10 mouse cellular contexts compared by ENCODE assay signal in genomic region chr13:28786629-28787330, GRCm38 (mm10).
DNase-seq lines count a peak whose midpoint lies in the region; ATAC-seq and TF ChIP-seq lines count a peak whose summit lies in the region.
"Had no signal": no experiment of that assay in that cellular context is flagged by ENCODE, and none has a peak within 500 bp of the region (broad histone marks: within the 10 kb centered on the region; RNA-seq: fewer than 3 reads in every experiment).

No protein-coding gene starts in this region.

- H3K4me3 ChIP-seq in lung, embryonic 14.5 days (ENCODE audit: low read depth, low read length): no peak overlapping the region
- no peak overlapping the region for H3K4me3 ChIP-seq in forebrain, embryonic 11.5 days (ENCODE audit: low read depth, low read length)
- H3K4me3 ChIP-seq in kidney, postnatal 0 days (replicated peaks; ENCODE audit: low read depth, low read length): no peak overlapping the region
- H3K4me3 ChIP-seq in neural tube, embryonic 13.5 days: no peak overlapping the region

- H3K36me3 ChIP-seq in lung, embryonic 14.5 days (ENCODE audit: insufficient read depth): no peaks in the 10 kb centered on the region
- H3K36me3 ChIP-seq in forebrain, embryonic 11.5 days (ENCODE audit: control insufficient read depth, insufficient read depth, low read length): no peaks in the 10 kb centered on the region
- no peaks in the 10 kb centered on the region for H3K36me3 ChIP-seq in kidney, postnatal 0 days (ENCODE audit: insufficient read depth, low read length)
- H3K36me3 ChIP-seq in neural tube, embryonic 13.5 days: no peaks in the 10 kb centered on the region

- H3K9me3 ChIP-seq in lung, embryonic 14.5 days (ENCODE audit: low read depth, low read length): no peaks in the 10 kb centered on the region
- no peaks in the 10 kb centered on the region for H3K9me3 ChIP-seq in forebrain, embryonic 11.5 days (ENCODE audit: control insufficient read depth, low read length)
- H3K9me3 ChIP-seq in kidney, postnatal 0 days (replicated peaks; ENCODE audit: low read length): no peaks in the 10 kb centered on the region
- H3K9me3 ChIP-seq in neural tube, embryonic 13.5 days: no peaks in the 10 kb centered on the region

- intact Hi-C loops in left cerebral cortex, postnatal 14 days (cut with DNase I): no loop called here

- H3K27me3 ChIP-seq in lung, embryonic 14.5 days (ENCODE audit: insufficient read depth, low read length): no peaks in the 10 kb centered on the region
- no peaks in the 10 kb centered on the region for H3K27me3 ChIP-seq in forebrain, embryonic 11.5 days (ENCODE audit: control insufficient read depth, insufficient read depth, low read length)
- no peaks in the 10 kb centered on the region for H3K27me3 ChIP-seq in kidney, postnatal 0 days (ENCODE audit: insufficient read depth, low read length)
- H3K27me3 ChIP-seq in neural tube, embryonic 13.5 days: no peaks in the 10 kb centered on the region

- DNase-seq in lung, embryonic 14.5 days: peak; percentile 79
- DNase-seq in lung, postnatal 36 days: no peak
- DNase-seq in forebrain, embryonic 11.5 days (ENCODE audit: low spot score): no peak
- no peak for DNase-seq in kidney, postnatal 0 days (ENCODE audit: low spot score)
- DNase-seq in retina, postnatal 1 day: no peak
- DNase-seq in c-Kit-positive CD71-positive TER-119-positive erythroid progenitor cells, embryonic 14.5 days (ENCODE audit: low spot score): no peak
- DNase-seq in left cerebral cortex, postnatal 14 days (ENCODE audit: low spot score in 2 of 2): no peak
- DNase-seq: gastrocnemius, postnatal 14 days had no signal

- peak overlapping the region; percentile 16 for H3K27ac ChIP-seq in lung, embryonic 14.5 days (ENCODE audit: low read depth)
- H3K27ac ChIP-seq in forebrain, embryonic 11.5 days (ENCODE audit: low read depth, low read length): peak overlapping the region; percentile 68
- 0 out of 2 replicates have a peak overlapping the region, but pooled peaks have one; percentile 54 for H3K27ac ChIP-seq in kidney, postnatal 0 days
- peak overlapping the region; percentile 81 for H3K27ac ChIP-seq in neural tube, embryonic 13.5 days (replicated peaks)
- H3K27ac ChIP-seq: liver, embryonic 14.5 days had no signal

- WGBS in lung, embryonic 14.5 days: 25% methylated on average over 9 of the region's 9 CpGs
- 18% methylated on average over 9 of the region's 9 CpGs for WGBS in forebrain, embryonic 11.5 days
- 25% methylated on average over 9 of the region's 9 CpGs for WGBS in kidney, postnatal 0 days
- 24% methylated on average over 9 of the region's 9 CpGs for WGBS in neural tube, embryonic 13.5 days

- no peak for TF ChIP-seq CTCF in lung, embryonic 14.5 days (IDR thresholded peaks at IDR 0.05; ENCODE audit: low read depth)
- TF ChIP-seq CTCF in kidney, postnatal 0 days (IDR thresholded peaks at IDR 0.05; ENCODE audit: low read depth): no peak

- peak overlapping the region; percentile 37 for H3K4me2 ChIP-seq in lung, embryonic 14.5 days
- no peak overlapping the region for H3K4me2 ChIP-seq in forebrain, embryonic 11.5 days (ENCODE audit: low read depth, low read length, severe bottlenecking)
- H3K4me2 ChIP-seq in kidney, postnatal 0 days (ENCODE audit: low read length): peak overlapping the region; percentile 27
- peak overlapping the region; percentile 3 for H3K4me2 ChIP-seq in neural tube, embryonic 13.5 days

- no peak overlapping the region for H3K9ac ChIP-seq in lung, embryonic 14.5 days
- no peak overlapping the region for H3K9ac ChIP-seq in forebrain, embryonic 11.5 days (ENCODE audit: low read length)
- H3K9ac ChIP-seq in kidney, postnatal 0 days (ENCODE audit: low read depth, low read length): no peak overlapping the region
- 0 out of 2 replicates have a peak overlapping the region, but pooled peaks have one; percentile 13 for H3K9ac ChIP-seq in neural tube, embryonic 13.5 days
- H3K9ac ChIP-seq: liver, embryonic 14.5 days had no signal

- peak; percentile 55 for ATAC-seq in lung, embryonic 14.5 days (ENCODE audit: insufficient read depth)
- ATAC-seq in forebrain, embryonic 11.5 days (replicated peaks; ENCODE audit: low FRiP score): 0 out of 2 replicates have a peak, but pooled peaks have one; percentile 6
- no peak for ATAC-seq in kidney, postnatal 0 days (replicated peaks; ENCODE audit: low FRiP score, low read depth)
- ATAC-seq in neural tube, embryonic 13.5 days (ENCODE audit: low read depth): peak; percentile 40

- peaks cover 18% of the 10 kb centered on the region for H3K4me1 ChIP-seq in lung, embryonic 14.5 days (ENCODE audit: insufficient read depth)
- H3K4me1 ChIP-seq in forebrain, embryonic 11.5 days (replicated peaks; ENCODE audit: control insufficient read depth, insufficient read depth, low read length): peaks cover 26% of the 10 kb centered on the region
- H3K4me1 ChIP-seq in kidney, postnatal 0 days (replicated peaks; ENCODE audit: insufficient read depth, low read length): peaks cover 13% of the 10 kb centered on the region; the same call in 1 of the 2 replicates
- H3K4me1 ChIP-seq in neural tube, embryonic 13.5 days (replicated peaks): peaks cover 55% of the 10 kb centered on the region

Comparison
In these comparisons a context has a peak if more than half of its experiments do, and no peak if none do; other contexts are left out.
1. H3K27ac ChIP-seq: peak in every context shown above with its lines; median percentile 81 in neural tube, embryonic 13.5 days; 68 in forebrain, embryonic 11.5 days; 54 in kidney, postnatal 0 days; 16 in lung, embryonic 14.5 days.